Mouse (Mus musculus) left cerebral cortex, adult 9 months (tissue): ENCODE measurements around the gene Skida1.

Experiments used
- DNase-seq, 2 experiments: peaks; one replicate each; pipeline ENCODE4 v3.0.0; 2022; ENCODE audit warnings: low spot score in 2 of 2

Skida1 gene

GRCm38 (mm10) chr2:18055016-18055928, 6.4 kb upstream of the Skida1 start, which contains the start of gene Mllt10:
TSS of gene Mllt10 (plus strand) at chr2:18055237.
- no peak for DNase-seq

DNA sequence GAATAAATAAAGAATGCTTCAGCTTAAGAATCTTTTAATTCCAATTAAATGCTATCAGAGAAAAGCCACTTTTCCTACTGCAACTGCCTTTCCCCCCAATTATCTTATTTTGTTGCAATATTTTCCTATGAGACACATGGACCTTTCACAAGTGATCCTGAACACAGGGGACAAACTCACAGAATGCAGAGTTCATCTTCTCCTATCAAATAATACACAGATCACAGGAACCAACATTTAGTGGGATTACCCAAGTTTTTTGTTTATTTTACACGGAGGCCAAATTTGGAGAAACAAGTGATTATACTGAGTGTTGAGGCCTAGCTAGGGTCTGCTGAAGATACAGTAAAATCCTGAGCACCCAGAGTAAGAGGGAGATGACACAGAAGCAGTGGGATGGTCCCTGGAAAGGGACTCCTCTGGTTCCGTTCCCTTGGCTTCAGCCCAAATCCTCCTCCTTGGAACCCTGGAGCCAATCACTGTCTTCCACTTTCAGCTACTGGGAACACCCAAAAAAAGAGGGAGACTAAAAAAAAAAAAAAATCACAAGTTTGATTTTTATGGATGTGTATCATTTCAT, 5.2 kb upstream of the Skida1 start:
- no peak for DNase-seq

DNA sequence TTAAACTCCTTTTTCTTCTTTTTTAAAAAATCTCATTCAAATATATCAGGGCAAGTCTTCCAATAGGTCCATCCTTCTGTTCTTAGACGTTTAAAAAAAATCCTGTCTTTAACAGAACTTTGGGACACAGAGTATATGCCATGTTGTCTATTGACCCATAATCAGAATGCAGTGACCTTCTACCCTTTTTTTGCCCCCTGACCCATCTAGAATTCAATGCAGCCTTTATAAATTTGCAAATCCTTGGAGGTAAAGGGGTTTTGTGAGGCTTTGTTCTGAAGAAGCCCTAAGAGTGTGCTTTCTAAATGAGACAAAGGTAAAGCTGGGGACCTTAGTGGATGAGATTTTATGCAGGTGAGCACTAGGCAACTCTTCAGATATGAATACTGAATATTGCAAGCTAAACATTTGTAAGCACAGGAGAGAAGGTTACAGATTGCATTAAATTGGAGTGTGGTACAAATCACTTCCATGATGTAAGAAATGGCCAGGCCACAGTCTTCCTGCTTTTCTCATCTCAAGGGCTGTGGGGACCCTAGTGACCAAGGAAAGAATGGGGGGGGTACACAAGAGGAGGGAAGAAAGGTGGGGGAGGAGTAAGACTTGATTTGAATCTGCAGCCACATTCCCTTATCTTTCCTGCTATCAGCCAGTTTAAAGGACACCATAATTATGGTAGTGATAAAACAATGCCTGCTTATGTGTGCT, 4.5 kb upstream of the Skida1 start:
- no peak for DNase-seq

GRCm38 (mm10) chr2:18052581-18052980, 3.7 kb upstream of the Skida1 start:
- no peak for DNase-seq

- no peak for DNase-seq
Observed at GRCm38 (mm10) chr2:18051831-18052170, 3.0 kb upstream of the Skida1 start.

DNA sequence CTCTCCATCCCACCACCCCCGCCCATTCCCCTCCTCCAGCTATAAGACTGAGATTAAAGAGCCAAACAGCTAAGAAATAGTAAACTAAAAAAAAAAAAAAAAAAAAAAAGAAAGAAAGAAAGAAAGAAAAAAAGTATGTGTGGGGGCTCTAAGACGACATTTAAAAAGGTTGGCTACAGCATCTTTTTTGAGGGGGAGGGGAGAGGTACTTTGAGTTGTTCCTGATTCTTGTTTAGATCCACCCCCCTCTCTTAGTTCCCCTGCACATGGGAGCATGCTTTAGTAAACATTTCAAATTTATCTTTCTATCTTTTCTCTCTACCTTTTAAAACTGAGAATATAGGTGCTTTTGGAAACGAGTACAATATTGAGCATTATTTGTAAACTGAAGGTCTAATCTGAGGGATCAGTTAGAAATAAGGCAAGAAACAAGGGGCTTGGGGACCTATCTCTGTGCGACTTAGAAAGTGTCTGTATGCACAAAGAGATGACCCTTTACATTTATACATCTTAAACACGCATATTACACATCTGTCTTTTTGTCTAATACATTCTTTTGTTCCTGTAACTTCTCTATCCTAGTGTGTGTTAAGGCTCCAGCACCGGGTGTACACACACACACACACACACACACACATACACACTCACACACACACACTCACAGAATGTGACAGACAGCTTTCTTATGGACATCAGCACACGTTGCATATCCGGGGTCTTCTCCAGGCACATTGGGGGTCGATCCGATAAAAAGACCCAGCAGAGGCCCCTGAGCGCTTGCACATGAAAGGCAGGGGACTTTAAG, 2.4 kb upstream of the Skida1 start:
- no peak for DNase-seq

GRCm38 (mm10) chr2:18050541-18050985, 1.7 kb upstream of the Skida1 start:
- no peak for DNase-seq

- no peak for DNase-seq
Observed at GRCm38 (mm10) chr2:18050018-18050417, 1.2 kb upstream of the Skida1 start.

DNA sequence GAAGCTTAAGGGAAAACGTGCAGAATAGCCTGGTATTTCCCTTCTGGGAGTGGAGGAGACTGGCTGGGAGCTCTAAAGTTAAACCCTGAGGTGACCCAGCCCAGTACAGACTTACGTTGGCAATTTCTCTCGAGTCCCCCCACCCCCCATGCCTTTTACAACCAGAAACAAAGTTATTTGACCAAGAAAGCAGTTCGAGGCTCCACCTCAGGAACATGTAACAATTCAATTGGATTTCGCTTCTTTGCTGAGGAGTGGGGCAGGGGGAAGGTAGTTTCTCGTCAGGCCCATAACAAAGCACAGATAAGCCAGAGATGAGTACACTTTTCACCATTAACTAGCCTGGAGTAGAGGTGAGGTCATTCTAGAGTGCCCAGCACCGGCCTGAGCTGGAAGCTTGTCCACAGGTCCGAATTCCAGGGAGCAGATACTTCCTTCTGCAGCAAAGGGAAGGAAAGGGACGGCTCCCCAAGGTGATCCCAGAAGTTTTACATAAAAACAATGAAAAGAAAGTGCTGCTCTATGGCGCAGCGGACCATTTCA, 499 bp upstream of the Skida1 start:
- no peak for DNase-seq

DNA sequence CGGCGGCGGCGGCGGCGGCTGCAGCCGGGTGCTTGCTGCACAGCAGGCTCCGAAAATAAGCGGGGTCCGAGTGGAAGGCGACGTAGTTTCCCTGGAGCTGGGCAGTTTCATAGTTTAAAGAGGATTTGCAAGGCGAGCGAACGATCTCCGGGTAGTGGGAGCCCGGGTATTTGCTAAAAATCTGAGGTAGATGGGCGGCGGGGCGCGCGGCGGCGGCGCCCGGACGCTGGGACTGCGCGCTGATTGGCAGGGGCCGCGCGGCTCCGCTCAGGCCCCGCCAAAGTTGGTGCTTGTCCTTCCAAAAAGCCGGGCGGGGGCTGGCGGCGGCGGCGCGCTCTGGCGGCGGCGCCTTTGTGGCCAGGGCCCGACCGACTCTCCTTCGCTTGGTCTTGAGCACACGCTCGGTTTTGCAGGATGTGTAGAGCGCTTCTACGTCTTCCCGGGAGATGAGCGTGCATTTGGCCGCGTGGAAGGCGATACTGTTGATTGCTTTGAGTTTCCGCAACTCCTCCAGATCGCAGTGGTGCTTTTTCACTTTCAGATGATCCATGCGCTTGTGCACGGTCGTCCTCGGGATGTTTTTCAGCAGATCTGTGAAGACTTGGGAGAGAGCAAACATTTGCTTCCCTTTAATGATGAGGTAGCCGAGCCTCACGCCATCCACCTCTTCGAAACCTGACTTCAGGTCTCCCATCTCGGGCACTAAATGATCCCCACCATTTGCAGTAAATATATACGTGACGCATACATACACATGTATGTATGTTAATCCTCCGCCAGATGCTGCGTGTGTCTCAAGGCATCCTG, 1.0 kb downstream of the Skida1 start:
- peak in 1 of 2 experiments; percentile 58 for DNase-seq

DNA sequence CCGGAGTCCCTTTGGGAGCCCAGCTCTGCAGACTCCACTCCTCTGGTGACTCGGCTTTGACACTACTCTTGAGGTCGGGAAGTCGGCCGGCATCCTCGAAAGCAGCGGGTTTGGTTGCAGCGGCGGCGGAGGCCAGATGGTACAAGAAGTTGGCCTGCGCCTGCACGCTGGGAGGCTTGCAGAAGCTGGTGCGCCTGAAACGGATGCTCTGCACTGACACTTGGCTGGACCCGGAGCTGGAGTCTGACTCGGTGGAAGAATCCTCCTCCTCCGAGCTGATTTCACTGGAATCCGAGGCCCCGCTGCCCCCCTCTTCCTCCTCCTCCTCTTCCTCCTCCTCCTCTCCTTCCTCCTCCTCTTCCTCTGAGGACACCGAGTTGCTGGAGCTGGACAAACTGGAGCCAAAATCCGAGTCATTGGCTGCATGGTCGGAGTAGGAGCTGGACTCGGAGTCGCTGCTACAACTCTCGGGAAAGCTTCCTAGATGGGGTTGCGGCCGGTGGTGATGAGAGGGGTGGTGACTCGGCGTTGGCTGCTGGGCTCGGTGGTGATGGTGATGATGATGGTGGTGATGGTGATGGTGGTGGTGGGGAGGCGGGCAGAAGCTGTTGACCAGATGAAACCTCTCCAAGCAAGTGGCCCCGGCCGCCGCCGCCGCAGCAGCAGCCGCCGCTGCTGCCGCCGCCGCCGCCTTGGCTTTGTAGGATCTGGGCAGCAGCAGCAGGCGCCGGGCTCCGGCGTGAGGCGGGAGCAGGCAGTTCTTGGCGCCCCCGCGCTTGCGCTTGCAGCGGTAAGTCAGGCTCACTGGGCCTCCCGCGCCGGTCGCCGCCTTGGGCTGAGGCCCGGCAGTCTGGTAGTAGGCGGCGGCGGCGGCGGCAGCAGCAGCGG, 1.8 kb downstream of the Skida1 start:
- peak in 1 of 2 experiments; percentile 65 for DNase-seq

GRCm38 (mm10) chr2:18046186-18046585, 2.7 kb downstream of the Skida1 start:
- no peak for DNase-seq

DNA sequence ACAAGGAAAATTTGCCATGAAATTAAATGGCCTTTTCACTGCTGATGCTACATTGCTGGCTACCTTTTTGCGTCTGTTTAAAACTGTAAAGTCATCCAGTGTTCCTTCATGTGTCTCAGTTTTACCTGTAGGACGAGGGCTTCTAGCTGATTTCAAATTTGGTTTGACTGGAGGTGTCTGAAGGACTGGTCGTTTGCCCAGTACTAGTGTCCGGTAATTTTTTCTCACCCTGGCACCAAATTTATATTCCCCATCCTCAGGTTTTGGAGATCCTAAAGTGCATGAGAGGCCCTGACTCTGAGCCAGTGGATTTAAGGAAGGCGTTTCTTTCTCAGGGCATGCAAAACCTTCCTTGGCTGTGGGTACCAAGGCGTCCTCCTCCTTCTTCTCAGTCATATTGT, 3.1 kb downstream of the Skida1 start:
- no peak for DNase-seq

DNA sequence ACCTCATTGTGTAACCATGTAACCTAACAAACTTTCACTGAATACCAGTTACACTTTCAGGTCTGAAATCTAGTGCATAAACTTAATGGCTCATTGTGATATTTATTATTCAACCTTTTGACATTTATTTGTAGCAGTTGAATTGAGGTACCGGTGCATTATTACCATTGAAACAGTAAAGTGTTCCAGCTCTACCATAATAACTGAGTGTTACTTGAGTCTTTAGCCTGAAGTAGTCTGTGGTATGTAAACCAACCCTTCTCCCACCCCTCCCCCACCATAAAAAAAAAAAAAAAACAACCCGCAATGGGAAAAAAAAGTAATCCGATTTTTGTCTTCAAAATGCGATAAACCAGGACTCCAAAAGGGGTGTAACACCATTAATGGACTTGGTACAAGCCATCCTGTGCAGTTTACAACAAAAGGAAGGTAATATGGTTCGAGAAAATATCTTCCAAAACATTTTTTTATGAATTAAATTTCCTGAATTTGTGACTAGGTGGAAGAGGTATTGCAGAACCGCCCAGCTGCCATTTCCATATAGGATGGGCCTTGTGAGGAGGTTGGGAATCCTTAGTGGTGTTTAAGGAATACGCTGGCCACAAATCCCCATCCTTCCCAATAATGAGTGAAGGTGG, 3.6 kb downstream of the Skida1 start:
- DNase-seq = no peak

- DNase-seq = no peak
Observed at GRCm38 (mm10) chr2:18041199-18041885, 7.5 kb downstream of the Skida1 start.

- no peak for DNase-seq
Observed at GRCm38 (mm10) chr2:18040347-18041160, 8.3 kb downstream of the Skida1 start.

DNA sequence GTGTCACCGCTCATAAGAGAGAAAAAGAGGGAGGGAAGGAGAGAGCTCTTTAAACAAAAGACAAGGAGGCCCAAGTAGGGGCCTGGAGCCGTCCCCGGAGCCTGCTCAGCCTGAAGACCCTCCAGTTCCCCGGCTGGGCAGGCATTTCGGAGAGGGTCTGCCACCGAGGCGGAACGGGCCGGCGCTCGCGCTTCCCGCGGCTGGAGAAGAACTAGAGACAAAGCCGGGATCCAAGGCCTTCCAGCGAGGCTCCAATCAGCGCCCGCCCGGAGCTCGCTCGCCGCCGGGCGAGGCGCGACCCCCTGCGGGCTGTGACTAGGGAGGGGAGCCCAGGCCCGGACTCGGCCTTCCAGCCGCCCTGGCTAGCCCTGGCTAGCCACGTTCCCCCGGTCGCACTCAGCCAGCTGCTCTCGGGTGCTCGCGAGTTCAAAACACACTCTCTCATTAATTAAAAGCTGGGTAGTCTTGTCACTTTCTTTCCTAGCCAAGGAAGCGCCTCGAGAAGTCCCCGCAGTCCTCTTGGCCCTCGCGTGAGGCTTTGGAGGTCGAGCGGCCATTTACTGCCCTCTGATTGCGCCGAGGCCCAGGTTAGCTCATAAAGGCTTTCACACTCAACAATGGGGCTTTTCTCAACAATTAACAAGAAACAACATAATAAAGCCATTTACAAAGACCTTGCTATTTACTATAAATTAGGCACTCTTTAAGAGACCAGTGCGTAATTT, 9.1 kb downstream of the Skida1 start:
- no peak for DNase-seq
